Mouse (Mus musculus): ENCODE data around the gene Pum3. TPM values are rescaled to one million over a fixed set of nuclear protein-coding genes. Genes with fewer than 3 reads are reported as not detected.
"Not testable (repeated sequence)": the region's sequence is repeated elsewhere in the genome, so short reads cannot be mapped to it uniquely, and the experiment has no call there.

The Pum3 gene
- polyA plus RNA-seq, 1 experiment from 2014 or later, result 85.0 TPM

DNA sequence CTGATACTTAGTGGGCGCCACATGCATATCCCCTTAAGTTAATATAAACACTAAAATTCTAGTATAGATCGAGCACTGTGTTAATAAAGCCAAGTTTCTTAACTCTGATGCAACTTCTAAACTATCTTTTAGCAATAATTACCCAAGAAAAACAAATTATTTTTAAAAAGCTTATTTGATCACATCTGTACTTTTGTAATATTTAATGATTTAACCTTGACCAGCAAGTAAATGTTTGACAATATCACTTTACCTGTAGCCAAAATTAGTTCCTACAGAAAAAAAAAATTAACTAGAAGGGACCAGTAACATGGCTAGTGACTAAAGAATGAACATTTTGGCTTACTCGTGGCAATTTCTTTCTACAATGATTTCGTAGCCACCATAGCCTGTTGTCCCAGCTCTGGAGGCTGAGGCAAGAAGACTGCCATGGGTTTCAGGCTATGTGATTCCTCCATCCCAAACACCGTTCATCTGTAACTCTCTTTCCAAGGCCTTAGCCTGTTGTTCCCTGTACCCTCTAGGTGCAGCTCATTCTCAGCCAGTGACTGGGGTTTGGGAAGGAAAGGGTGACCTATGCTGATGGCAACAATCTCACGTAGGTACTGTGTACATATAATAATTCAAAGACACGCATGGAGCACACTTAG is 35.2 kb downstream of the Pum3 start:
- no peak for DNase-seq (ENCODE audit: low spot score)

DNA sequence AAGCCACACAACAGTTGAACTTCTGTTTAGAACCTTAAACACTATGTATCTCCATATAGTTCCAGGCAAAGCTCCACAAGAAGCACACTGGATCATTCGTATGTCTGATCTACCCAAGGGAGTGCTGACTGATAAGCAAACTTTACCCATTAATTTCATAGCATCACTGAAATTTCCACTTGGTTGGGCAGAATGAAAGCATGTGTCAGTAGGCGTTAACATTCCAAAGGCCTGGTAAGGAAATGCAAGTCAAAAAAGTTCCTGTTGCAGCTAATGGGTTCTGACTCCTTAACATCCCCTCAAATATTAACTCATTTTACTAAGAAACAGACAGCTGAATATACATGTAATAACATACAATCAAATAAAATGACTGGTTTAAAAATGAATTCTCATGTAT is 37.2 kb downstream of the Pum3 start:
- DNase-seq (ENCODE audit: low spot score), result no peak

DNA sequence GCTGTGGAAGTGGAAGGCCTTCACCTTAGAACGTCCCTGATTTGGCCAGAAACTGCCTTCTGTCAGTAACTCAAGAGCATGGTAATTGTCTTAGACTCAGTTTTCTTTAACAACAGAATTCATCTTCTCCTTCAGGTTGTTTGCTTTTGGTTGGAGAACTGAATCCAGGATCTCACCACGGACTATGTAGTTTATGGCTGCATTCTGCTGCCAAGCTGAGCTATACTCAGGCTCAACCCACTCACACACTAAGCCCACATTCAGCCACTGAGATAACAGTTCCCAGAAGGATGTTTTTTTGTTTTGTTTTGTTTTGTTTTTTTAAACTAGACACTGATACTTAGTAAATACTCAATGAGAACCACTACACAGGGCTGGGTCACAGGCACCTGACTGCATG is 38.3 kb downstream of the Pum3 start:
- DNase-seq (ENCODE audit: low spot score), result no peak

DNA sequence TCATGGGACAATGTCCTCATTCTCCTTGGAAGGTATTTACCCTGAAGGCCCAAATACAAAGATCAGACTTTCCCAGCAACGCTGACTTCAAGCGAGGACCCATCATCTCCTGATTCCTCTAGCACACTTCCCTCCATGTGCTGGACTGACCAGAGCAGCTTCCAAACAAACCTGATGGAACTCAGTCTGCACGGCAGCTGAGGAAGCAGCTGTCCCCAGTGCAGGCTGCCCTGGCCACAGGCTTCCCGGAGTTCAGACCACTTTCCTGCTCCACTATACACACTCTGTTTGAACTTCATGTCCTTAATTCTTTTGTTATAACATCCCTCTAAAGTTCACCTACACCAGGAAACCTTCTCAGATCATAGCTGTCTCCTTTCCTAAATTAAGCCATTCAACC is 40.1 kb downstream of the Pum3 start:
- DNase-seq (ENCODE audit: low spot score), result not testable (repeated sequence)

DNA sequence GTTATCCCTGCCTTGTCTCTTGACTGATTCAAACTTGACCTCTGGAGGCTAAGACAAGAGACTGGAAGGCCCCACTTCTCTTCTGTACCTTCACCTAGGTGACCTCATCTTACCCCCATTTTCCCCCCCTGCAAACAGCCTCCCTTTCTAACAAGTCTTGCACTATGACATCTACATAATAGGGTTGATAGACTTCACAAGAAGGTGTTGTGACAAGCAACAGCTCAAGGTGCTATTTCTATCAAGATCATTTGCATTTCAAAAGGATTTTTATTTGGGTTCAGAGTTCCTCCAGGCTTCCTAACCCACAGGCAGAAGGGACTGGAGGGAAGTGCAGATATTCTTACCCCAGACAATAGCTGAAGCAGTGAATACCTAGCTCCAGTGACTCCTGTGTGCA is 44.3 kb downstream of the Pum3 start:
- no peak for DNase-seq (ENCODE audit: low spot score)

DNA sequence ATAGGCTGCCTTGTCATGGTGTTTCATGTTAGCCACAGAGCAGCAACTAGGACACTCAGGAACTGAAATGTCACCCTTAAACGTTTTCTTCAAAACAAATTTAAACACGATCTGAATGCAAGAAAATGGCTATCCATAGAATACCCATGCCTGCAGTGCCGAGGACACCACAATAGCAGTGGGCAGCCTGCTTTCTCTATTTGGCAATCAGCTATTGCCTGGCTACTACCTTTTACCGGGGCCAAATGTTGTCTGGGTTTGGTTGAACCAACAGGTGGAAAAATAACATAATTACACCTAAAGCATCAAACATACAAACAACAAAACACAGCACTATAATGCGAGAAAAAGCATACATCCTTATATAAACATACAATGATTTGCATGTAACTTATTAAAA is 46.4 kb downstream of the Pum3 start:
- no peak for DNase-seq (ENCODE audit: low spot score)

DNA sequence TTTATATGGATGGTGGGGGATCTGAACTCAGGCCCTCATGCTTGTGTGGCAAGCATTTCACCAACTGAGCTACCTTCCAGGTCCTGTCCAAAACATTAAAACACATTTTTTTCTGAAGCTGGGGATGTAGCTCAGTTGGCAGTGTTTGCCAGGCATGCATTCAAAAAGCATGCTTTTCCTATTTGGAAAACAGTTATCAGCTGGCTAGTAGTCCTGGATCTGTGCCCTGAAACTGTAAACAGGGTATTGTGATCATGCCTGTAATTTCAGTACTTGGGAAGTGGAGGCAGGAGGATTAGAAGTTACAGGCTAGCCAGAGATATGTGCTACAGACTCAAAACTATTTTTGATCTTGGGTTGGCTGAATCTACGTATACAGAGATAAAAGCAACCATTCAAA is 47.5 kb downstream of the Pum3 start:
- DNase-seq (ENCODE audit: low spot score), result no peak

DNA sequence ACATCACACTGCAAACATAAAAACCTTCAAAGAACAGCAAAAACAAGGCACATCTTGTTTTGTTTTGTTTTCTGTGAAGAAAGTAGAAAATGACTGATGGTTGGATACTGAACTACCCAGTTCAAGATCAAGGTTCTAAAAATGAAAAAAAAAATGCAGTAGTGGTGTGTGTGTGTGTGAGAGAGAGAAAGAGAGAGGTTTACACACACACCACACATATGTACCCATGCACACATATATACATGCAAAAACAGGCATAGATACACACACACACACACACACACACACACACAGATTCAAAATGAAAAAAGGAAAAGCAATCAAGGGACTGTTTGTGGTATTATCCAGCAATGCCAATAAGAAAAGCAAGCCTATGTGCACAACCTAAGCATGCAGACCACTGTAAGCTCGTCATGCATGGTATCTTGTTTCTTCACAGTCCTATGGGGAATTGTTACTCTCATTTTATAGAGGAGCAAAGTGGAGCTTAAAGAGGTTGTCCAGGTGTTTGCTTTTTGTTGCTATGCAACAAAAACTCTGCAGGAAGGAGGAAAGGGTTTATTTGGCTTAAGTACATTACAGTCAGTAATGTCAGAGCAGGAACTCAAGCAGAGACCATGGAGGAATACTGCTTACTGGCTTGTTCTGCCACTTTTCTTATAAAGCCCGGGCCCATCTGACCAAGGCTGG is 49.8 kb downstream of the Pum3 start:
- DNase-seq (ENCODE audit: low spot score), result no peak

DNA sequence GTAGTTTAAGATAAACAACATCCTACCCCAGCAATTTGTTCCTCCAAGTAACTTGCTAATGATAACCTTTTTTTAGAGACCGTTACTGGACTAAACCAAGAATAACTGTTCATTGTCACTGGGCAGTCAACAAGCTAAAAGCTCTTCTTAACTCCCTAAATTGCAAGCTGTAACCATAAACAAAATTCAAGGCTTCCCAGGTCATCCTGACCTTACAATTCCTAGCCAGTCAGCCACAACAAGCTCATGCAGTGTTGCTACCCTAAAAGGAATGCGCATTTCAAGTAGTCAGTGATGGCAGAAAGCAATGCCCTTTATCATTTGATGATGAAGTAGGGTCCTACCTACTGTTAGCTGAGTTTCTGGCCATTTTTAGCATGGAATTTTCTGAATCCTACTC is 58.8 kb downstream of the Pum3 start:
- DNase-seq (ENCODE audit: low spot score), result no peak

DNA sequence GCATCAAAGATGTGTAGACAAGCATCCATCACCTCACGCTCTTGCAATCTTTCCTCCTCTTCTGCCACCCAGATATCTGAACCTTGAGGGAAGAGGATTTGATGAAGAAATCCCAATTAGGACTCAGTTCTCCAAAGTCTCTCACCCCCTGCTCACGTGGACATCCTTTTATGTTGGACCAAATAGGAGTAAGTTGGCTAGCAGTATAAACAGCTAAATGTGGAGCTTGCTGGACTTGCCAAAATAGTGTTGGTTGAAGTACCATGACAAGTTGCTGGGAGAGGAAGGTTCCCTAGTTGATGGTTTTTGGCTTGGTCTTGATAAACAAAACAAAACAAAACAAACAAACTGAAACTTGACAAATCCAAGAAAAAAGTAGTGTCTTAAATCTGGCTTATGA is 59.5 kb downstream of the Pum3 start:
- no peak for DNase-seq (ENCODE audit: low spot score)

DNA sequence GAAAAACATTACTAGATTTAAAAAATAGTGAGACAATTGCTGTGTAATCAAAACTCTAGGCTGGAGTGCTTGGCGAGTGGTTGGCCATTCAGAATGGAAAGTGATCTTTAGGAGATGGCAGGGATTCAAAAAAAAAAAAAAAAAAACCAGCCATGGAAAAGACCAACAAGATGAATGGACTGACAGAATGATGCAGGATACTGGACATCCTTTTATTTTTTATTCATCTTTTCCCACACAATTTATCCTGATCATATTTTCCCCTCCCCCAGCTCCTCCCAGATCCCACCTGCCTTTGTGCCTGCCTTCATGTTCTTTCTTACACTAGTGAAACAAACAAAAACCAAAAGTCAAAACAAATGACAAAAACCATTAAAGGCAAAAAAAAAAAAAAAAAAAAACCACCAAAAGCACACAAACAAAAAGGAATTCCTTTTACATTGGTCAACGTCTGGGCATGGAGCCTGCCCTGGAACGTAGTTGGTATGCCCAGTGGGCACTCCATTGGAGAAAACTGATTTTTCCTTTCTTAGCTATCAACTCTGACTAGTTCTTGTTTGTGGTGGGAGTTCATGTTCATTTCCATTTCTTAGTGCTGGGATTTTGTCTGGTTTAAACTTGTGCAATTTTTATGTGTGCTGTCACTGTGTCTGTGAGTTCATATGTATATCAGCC is 60.0 kb downstream of the Pum3 start:
- DNase-seq (ENCODE audit: low spot score), result no peak

DNA sequence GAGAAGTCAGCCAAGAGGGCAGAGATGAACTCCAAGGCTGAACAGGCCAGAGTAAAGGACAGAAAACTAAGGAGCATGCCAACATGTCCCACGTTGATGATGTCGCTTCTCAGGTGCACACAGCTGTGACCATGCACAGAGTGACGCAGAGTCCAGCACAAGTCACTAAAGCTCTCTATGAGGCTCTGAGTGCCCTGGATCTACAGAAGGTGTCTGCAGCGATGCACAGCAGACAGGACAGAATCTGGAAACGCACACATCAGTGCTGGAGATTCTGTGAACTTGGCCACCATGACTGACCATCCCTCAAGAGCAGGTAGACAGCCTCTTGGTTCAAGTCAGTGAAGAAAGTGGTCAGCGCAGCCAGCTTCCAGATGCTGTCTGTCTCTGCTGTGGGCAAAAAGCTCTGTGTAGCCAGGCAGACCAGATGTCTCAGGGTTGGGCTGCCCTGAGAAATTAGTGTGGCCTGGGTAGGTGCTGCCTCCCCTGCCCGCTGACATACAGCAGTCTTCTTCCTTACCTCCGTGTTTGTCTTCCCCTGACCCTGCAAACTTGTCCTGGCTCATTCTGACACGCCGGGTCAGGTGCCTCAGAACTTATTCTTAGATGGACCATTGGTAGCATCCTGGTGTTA is 63.4 kb downstream of the Pum3 start:
- DNase-seq (ENCODE audit: low spot score), result no peak

DNA sequence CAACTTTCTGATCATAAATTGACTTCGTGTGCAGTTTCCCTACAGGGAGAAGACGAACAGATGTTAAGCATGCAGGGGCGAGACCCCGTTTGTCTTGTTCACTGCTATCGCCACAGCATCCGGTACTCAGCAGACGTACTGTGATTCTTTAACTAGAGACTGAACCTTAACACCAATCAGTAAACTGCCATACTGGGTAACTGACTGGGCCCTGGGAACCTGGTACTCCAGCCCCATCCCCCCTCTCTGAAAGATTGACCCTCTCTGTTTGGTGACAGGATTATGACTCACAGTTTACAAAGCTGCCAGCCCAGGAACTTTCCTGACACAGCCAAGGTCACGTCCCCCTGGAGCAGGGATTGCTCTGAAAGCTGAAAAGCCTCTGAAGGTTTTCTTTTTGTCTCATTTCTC is 65.1 kb downstream of the Pum3 start:
- DNase-seq (ENCODE audit: low spot score), result no peak

DNA sequence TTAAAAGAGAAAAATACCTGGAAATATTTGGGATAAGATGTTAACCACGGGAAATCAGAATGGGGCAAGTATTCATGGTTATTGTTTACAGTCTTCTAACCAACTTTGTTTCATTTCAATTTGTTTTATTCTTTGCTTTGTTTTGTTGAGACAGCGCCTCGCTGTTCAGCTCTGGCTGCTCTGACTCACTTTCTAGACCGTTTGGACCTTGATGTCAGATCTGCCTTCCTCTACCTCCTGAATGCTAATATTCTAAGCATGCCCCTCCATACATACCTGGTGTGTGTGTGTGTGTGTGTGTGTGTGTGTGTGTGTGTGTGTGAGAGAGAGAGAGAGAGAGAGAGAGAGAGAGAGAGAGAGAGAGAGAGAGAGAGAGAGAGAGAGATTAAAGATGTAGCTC is 65.7 kb downstream of the Pum3 start:
- no peak for DNase-seq (ENCODE audit: low spot score)

DNA sequence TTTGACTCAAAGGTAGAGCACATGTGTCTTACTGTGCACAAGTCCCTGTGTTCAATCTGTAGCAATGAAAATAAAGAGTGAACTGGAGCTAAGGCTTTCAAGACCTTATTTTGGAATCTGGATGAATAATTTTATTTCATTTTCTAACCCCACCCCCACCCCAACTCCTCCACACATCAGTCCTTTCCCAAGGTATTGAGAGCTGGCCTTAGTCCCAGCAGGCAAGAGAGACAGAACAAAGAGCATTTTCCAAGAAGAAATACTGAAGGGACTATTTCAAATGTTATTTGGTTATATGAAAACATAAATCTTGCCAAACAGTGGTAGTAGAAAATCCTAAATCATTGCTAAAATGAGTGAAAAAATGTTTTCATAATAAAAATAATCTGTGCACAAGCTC is 69.2 kb downstream of the Pum3 start:
- no peak for DNase-seq (ENCODE audit: low spot score)

DNA sequence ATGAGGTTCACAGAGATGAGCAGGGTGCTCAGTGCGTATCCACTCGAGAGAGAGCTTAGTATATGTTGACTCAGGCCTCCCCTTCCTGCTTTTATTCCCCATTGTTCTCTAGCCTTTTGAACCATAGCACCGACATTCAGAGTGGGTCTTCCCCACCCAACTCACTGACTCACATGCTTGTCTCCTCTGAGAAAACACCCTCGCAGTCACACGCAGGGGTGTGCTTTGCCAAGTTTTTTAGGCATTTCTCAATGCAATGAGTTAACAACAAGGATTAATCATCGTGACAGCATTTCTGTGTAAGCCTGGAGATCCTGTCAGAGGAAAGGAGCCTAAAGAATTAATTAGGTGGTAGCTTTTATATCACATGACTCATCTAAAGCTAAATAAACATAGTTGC is 77.9 kb downstream of the Pum3 start:
- DNase-seq (ENCODE audit: low spot score), result no peak

DNA sequence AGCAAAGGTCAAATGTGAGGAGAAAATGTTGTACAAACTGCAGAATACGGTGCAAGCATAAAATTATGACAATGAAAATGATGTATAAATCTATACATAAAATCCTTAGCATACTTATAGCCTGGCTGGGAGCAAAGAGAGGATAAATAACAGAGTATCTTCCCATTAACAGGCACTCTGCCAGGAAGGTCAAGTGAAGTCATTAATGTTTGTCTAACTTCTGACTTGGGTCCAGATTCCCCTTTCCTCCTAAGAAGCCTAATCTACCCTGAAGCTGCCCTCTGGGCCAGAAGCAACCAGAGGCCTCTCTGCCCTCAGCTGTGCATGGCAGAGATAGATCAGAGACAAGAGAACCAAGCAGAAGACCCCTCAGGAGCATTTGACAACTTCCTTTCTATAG is 83.1 kb downstream of the Pum3 start:
- no peak for DNase-seq (ENCODE audit: low spot score)

Other genes starting within 250 kb of the Pum3 start
- gene Vldlr, start 213.3 kb downstream of the Pum3 start, polyA plus RNA-seq (2015; fragmentation: Nextera tagmentation; extraction: Ambion mirVana), result 2.3 and 2.4 TPM in 2 replicates
- 0.04 TPM in 1 of 2 replicates, not detected in the other for gene Kcnv2, start 107.2 kb downstream of the Pum3 start, polyA plus RNA-seq (2015; fragmentation: Nextera tagmentation; extraction: Ambion mirVana)

Data from thymus, postnatal 0 days (tissue).